Mouse (Mus musculus) intestine, embryonic 15.5 days (tissue): Measurements from ENCODE around the gene Atxn3. TPM values are rescaled to one million over a fixed set of nuclear protein-coding genes. Genes with fewer than 3 reads are reported as not detected.

Experiments
- polyA plus RNA-seq: library from polyadenylated mRNA; unstranded; fragments of >200 nt; fragmentation: Nextera tagmentation; extraction: Ambion mirVana; gene quantifications from 2 replicates; pipeline ENCODE4 v1.2.1, GENCODE M21; 2015

Gene Atxn3
- polyA plus RNA-seq, 1 experiment from 2014 or later = 16.4 TPM

Other genes with a start within 250 kb of the Atxn3 start
- gene Tc2n, start 239.7 kb downstream of the Atxn3 start, polyA plus RNA-seq = 3.5 and 4.0 TPM in 2 replicates
- 62.5 and 63.9 TPM in 2 replicates for gene Fbln5, start 139.2 kb downstream of the Atxn3 start, polyA plus RNA-seq
- 29.5 and 31.2 TPM in 2 replicates for gene Trip11, start 45.0 kb downstream of the Atxn3 start, polyA plus RNA-seq
- 24.7 and 27.1 TPM in 2 replicates for gene Cpsf2, start 17.7 kb upstream of the Atxn3 start, polyA plus RNA-seq
- 0.93 and 1.1 TPM in 2 replicates for gene Slc24a4, start 170.5 kb upstream of the Atxn3 start, polyA plus RNA-seq